Mouse (Mus musculus) heart, embryonic 11.5 days (tissue): ENCODE measurements at regions not wholly inside any gene's neighbourhood (a gene's known extent, or its start where the extent isn't known, plus 50 kb on each side); places are given as distances from the start of the nearest gene placed in this dataset.

Source experiments
- ATAC-seq: fragments of 200-750 bp; cut with Nextera tagmentation; replicated peaks from 2 replicates; pipeline ENCODE4 v1.8.0; 2017; ENCODE audit warnings: moderate library complexity; ENCODE audit not compliant: insufficient number of reproducible peaks, low FRiP score, low TSS enrichment
- H3K27ac ChIP-seq: fragments of 300-500 bp; sonication (generic); 2 replicates; pipeline ENCODE4 v1.5.1; 2014; ENCODE audit warnings: mild to moderate bottlenecking, low read depth, low read length
- H3K27me3 ChIP-seq: fragments of 300-500 bp; sonication (generic); 2 replicates; pipeline ENCODE4 v1.6.1; 2014; ENCODE audit warnings: mild to moderate bottlenecking, low read length, mixed read lengths; ENCODE audit not compliant: control insufficient read depth, insufficient read depth
- H3K36me3 ChIP-seq: fragments of 300-500 bp; sonication (generic); 2 replicates; pipeline ENCODE4 v1.6.1; 2014; ENCODE audit warnings: mild to moderate bottlenecking, low read length, moderate library complexity, mixed read lengths; ENCODE audit not compliant: control insufficient read depth, insufficient read depth
- H3K4me1 ChIP-seq: fragments of 300-500 bp; sonication (generic); 2 replicates; pipeline ENCODE4 v1.6.1; 2014; ENCODE audit warnings: low read length; ENCODE audit not compliant: control insufficient read depth, insufficient read depth
- H3K4me2 ChIP-seq: fragments of 300-500 bp; sonication (generic); 2 replicates; pipeline ENCODE4 v1.6.1; 2014; ENCODE audit warnings: mild to moderate bottlenecking, moderate library complexity
- H3K4me3 ChIP-seq: fragments of 300-500 bp; sonication (generic); 2 replicates; pipeline ENCODE4 v1.5.1; 2014; ENCODE audit warnings: low read depth, low read length
- H3K9ac ChIP-seq: fragments of 300-500 bp; sonication (generic); 2 replicates; pipeline ENCODE4 v1.6.1; 2014; ENCODE audit warnings: mild to moderate bottlenecking, low read depth, low read length, moderate library complexity
- H3K9me3 ChIP-seq: fragments of 300-500 bp; sonication (generic); replicated peaks from 2 replicates; pipeline ENCODE4 v1.6.1; 2016; ENCODE audit warnings: low read length; ENCODE audit not compliant: control insufficient read depth
- WGBS: fragments of 180-500 bp; shearing (Covaris S2); extraction: QIAGEN DNeasy Blood & Tissue Kit; methylation state at CpG from one replicate; pipeline ENCODE4 v1.1.7; 2014; ENCODE audit not compliant: insufficient replicate concordance; 5-methylcytosine and 5-hydroxymethylcytosine counted together

- no peaks in the 10 kb centered on the region for H3K4me1 ChIP-seq
- no peak overlapping the region for H3K4me2 ChIP-seq
- no peak for ATAC-seq
- no peak overlapping the region for H3K9ac ChIP-seq
- no peaks in the 10 kb centered on the region for H3K27me3 ChIP-seq
- H3K36me3 ChIP-seq: no peaks in the 10 kb centered on the region
- H3K27ac ChIP-seq: no peak overlapping the region
- H3K9me3 ChIP-seq: no peaks in the 10 kb centered on the region
- 85% methylated on average over 2 of the region's 2 CpGs for WGBS
- H3K4me3 ChIP-seq: no peak overlapping the region
Observed at GRCm38 (mm10) chr3:39745947-39746346, 785.1 kb upstream of the Intu start.

DNA sequence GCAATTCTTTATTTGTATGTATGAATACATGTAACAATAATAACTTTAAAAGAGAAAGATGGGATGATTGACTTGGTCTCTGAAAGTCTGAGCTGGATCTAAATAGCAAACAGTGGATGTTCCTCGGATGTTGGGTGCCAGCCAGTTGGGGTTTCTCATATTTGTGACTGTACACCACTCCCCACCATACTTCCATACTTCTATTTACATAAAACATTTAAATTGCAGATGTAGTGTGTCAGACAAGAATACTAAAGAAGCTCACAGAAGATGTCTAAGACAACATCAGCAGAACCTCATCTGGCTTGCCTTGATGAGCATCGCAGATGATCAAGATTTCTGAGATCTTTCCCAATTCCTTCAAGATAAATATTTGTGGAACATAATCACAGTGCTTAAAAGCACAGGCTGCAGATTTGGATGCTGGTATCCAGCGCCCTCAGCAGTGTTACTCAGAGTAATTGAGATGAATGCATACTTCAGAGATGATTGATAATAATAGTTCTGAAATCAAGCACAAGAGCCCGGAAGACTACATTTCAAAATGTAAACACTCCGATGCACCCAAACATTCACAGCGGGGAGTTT is 762.0 kb upstream of the Intu start:
- Histone ChIP-seq H3K4me1 (no peaks in the 10 kb centered on the region), H3K4me2 (no peak overlapping the region), H3K36me3 (no peaks in the 10 kb centered on the region), H3K9me3 (no peaks in the 10 kb centered on the region), H3K9ac (no peak overlapping the region), H3K4me3 (no peak overlapping the region), H3K27me3 (no peaks in the 10 kb centered on the region), H3K27ac (no peak overlapping the region)
- 76% methylated on average over 6 of the region's 6 CpGs for WGBS
- no peak for ATAC-seq

DNA sequence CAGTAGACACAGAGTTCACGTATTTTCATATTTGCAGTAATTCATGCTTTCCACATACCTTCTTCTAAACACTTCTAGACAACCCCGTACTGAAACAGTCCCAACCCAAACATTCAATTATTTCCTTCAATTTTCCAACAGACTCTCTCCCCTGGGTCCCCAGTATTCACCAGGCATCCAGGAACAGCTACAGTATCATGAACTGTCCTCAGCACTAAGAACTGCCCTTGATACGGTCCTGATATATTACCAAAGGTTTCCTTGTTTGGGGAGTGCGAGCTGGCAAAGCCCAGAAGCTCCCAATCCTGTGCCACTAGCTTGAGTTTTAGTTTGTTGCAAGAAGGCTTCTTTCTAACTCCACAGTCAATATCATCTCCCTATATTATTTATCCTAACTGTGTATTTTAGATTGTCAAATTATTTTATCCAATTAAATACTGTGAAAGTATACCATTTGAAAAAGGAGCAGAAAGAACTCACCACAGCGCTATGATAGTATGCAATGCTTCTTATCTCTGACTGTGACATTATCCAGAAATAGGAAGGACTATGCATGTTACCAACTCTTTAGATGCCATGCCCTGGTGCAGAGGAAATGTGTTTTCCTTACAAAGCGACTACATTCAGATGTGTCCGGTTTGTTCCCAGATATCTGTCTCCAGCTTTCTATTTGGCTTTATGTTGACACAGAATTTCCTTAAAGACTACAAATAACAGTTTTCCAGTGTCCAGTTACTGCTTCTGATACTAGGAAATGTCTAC is 754.6 kb upstream of the Intu start:
- peak; percentile 65; the same call in 1 of the 2 replicates for ATAC-seq
- 0 out of 2 replicates have a peak, but pooled peaks cover 2% of the 10 kb centered on the region for H3K27me3 ChIP-seq
- no peaks in the 10 kb centered on the region for H3K36me3 ChIP-seq
- WGBS: 32% methylated on average over 7 of the region's 7 CpGs
- peak overlapping the region; percentile 55 for H3K27ac ChIP-seq
- no peak overlapping the region for H3K9ac ChIP-seq
- H3K4me1 ChIP-seq: peaks cover 32% of the 10 kb centered on the region
- no peak overlapping the region for H3K4me3 ChIP-seq
- no peak overlapping the region for H3K4me2 ChIP-seq
- no peaks in the 10 kb centered on the region for H3K9me3 ChIP-seq

DNA sequence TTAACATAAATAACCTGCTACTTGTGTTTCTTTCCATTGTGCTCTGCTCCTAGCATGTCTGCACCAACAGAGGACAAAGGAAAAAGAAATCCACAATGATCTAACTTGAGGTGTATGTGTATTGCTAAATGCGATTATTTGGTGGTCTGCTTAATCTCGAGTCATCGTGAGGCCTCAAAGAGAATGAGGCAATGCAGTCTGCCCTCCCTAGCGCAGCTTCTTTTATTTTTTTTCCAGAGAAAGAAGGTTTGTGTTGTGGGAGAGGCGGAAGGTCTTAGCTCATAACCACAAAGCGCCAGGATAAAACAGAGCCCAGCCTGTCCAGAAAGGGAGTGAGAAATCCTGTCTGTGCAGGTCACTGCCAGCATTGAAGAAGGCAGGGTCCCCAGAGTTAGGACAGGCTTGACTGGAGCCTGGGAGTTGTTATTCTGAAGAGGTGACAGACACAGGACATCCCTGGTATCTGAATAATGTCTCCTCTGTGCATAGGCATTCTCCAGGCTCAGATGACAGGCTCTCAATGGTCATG is 751.3 kb upstream of the Intu start:
- Histone ChIP-seq H3K9me3 (no peaks in the 10 kb centered on the region), H3K4me3 (no peak overlapping the region), H3K4me1 (peaks cover 28% of the 10 kb centered on the region), H3K4me2 (peak overlapping the region; percentile 31), H3K27ac (peak overlapping the region; percentile 16), H3K36me3 (no peaks in the 10 kb centered on the region), H3K27me3 (no peaks in the 10 kb centered on the region), H3K9ac (no peak overlapping the region)
- ATAC-seq: peak; percentile 73
- WGBS: 26% methylated on average over 6 of the region's 6 CpGs

- peak overlapping the region; percentile 16 for H3K27ac ChIP-seq
- H3K4me3 ChIP-seq: no peak overlapping the region
- no peaks in the 10 kb centered on the region for H3K27me3 ChIP-seq
- 22% methylated on average over 5 of the region's 5 CpGs for WGBS
- no peaks in the 10 kb centered on the region for H3K9me3 ChIP-seq
- no peaks in the 10 kb centered on the region for H3K36me3 ChIP-seq
- H3K9ac ChIP-seq: no peak overlapping the region
- H3K4me1 ChIP-seq: peaks cover 28% of the 10 kb centered on the region
- peak overlapping the region; percentile 31 for H3K4me2 ChIP-seq
- ATAC-seq: no peak
Observed at GRCm38 (mm10) chr3:39780270-39780669, 750.8 kb upstream of the Intu start.

DNA sequence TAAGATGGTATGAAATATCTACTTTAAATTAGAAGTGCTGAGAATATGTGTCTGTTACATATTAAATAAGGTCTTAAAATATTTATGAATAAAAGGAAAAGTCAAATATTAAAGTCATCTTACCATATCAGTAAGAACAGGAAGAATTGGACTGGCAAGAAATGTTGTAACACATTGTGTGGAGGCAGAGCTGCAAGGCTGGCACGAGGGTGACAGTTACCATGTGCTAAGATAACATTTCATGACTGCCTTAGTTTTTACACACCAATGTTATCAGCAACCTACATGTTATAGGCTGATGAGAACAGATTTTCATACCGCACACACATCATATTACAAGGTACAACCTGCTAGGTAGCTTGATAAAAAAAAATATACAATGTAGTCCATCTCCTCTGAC is 746.2 kb upstream of the Intu start:
- Histone ChIP-seq H3K36me3 (no peaks in the 10 kb centered on the region), H3K4me1 (peaks cover 5% of the 10 kb centered on the region; the same call in 1 of the 2 replicates), H3K27me3 (no peaks in the 10 kb centered on the region), H3K27ac (no peak overlapping the region), H3K9ac (no peak overlapping the region), H3K4me2 (no peak overlapping the region), H3K9me3 (no peaks in the 10 kb centered on the region), H3K4me3 (no peak overlapping the region)
- ATAC-seq: no peak
- WGBS: 79% methylated on average over 2 of the region's 2 CpGs

- no peaks in the 10 kb centered on the region for H3K27me3 ChIP-seq
- H3K4me1 ChIP-seq: no peaks in the 10 kb centered on the region
- no peak overlapping the region for H3K9ac ChIP-seq
- H3K9me3 ChIP-seq: no peaks in the 10 kb centered on the region
- H3K4me2 ChIP-seq: no peak overlapping the region
- ATAC-seq: no peak
- no peak overlapping the region for H3K27ac ChIP-seq
- no peak overlapping the region for H3K4me3 ChIP-seq
- no peaks in the 10 kb centered on the region for H3K36me3 ChIP-seq
- WGBS: 80% methylated on average over 1 of the region's 1 CpGs
Observed at GRCm38 (mm10) chr3:39809586-39809985, 721.5 kb upstream of the Intu start.

- ATAC-seq: no peak
- H3K4me3 ChIP-seq: no peak overlapping the region
- H3K4me1 ChIP-seq: no peaks in the 10 kb centered on the region
- 27% methylated on average over 6 of the region's 6 CpGs for WGBS
- H3K36me3 ChIP-seq: no peaks in the 10 kb centered on the region
- H3K9ac ChIP-seq: no peak overlapping the region
- no peak overlapping the region for H3K27ac ChIP-seq
- H3K4me2 ChIP-seq: no peak overlapping the region
- H3K9me3 ChIP-seq: no peaks in the 10 kb centered on the region
- no peaks in the 10 kb centered on the region for H3K27me3 ChIP-seq
Observed at GRCm38 (mm10) chr3:39814814-39815213, 716.3 kb upstream of the Intu start.
